Mouse (Mus musculus): ENCODE measurements around the gene Pacrg. TPM values are rescaled to one million over a fixed set of nuclear protein-coding genes. Genes with fewer than 3 reads are reported as not detected.

Gene Pacrg
- polyA plus RNA-seq, 1 experiment from 2014 or later: 1.2 TPM

DNA sequence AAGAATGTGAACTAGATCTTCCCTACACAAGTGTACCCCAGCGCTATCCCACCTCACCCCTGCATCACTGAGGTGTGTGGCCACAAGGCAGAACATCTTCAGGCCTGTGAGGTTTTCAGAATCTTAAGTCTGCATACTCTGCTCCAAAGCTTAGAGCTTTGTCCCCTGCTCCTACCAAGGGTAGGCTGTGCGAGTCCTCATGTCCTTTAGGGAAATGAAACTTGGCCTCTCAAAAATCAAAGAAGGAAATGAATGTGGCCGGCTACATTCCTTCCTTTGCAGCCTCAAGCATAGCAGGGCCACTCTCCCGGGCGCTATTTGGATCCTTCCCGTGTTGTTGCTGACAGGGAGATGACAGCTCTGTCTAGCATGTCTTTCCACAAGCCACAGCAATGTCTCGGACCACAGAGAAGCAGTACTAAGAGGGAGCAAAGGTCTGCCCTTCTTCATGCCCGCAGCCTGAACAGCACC lies 469.4 kb downstream of the Pacrg start:
- Histone ChIP-seq H3K4me2 (ENCODE audit: low read length) (peak overlapping the region; percentile 27; the same call in 1 of the 2 replicates), H3K9ac (ENCODE audit: low read length) (peak overlapping the region; percentile 27; the same call in 1 of the 2 replicates), H3K9me3 (ENCODE audit: control insufficient read depth, low read length) (no peaks in the 10 kb centered on the region), H3K4me1 (ENCODE audit: control insufficient read depth in 2 of 2, insufficient read depth in 2 of 2, low read length in 2 of 2) (peaks cover 57 to 73% of the 10 kb centered on the region in 2 experiments), H3K27ac (replicated peaks in 1 of 2; ENCODE audit: control insufficient read depth in 1 of 2, insufficient read depth in 1 of 2, low read depth in 2 of 2, low read length in 2 of 2) (peak overlapping the region; percentile 72 to 90), H3K27me3 (ENCODE audit: control insufficient read depth, insufficient read depth, low read length) (no peaks in the 10 kb centered on the region), H3K36me3 (ENCODE audit: control insufficient read depth, insufficient read depth, low read length) (no peaks in the 10 kb centered on the region), H3K4me3 (ENCODE audit: control insufficient read depth in 1 of 2, insufficient read depth in 1 of 2, low read depth in 1 of 2, low read length in 2 of 2) (no peak overlapping the region)
- no peak for ATAC-seq (ENCODE audit: insufficient number of reproducible peaks, insufficient read depth, low FRiP score, low read depth)
- 11% methylated on average over 8 of the region's 8 CpGs for WGBS

- no peak overlapping the region for H3K4me3 ChIP-seq (ENCODE audit: control insufficient read depth in 1 of 2, insufficient read depth in 1 of 2, low read depth in 1 of 2, low read length in 2 of 2)
- peak overlapping the region; percentile 27; the same call in 1 of the 2 replicates for H3K4me2 ChIP-seq (ENCODE audit: low read length)
- H3K4me1 ChIP-seq (ENCODE audit: control insufficient read depth in 2 of 2, insufficient read depth in 2 of 2, low read length in 2 of 2): peaks cover 59 to 77% of the 10 kb centered on the region in 2 experiments
- H3K9ac ChIP-seq (ENCODE audit: low read length): peak overlapping the region; percentile 27; the same call in 1 of the 2 replicates
- ATAC-seq (ENCODE audit: insufficient number of reproducible peaks, insufficient read depth, low FRiP score, low read depth): no peak; the same call in 1 of the 2 replicates
- WGBS: 70% methylated on average over 13 of the region's 13 CpGs
- peak overlapping the region; percentile 72 to 90 for H3K27ac ChIP-seq (replicated peaks in 1 of 2; ENCODE audit: control insufficient read depth in 1 of 2, insufficient read depth in 1 of 2, low read depth in 2 of 2, low read length in 2 of 2)
- H3K27me3 ChIP-seq (ENCODE audit: control insufficient read depth, insufficient read depth, low read length): no peaks in the 10 kb centered on the region
- no peaks in the 10 kb centered on the region for H3K9me3 ChIP-seq (ENCODE audit: control insufficient read depth, low read length)
- no peaks in the 10 kb centered on the region for H3K36me3 ChIP-seq (ENCODE audit: control insufficient read depth, insufficient read depth, low read length)
These were observed 470.0 kb downstream of the Pacrg start for GRCm38 (mm10) chr17:10369961-10370659.

DNA sequence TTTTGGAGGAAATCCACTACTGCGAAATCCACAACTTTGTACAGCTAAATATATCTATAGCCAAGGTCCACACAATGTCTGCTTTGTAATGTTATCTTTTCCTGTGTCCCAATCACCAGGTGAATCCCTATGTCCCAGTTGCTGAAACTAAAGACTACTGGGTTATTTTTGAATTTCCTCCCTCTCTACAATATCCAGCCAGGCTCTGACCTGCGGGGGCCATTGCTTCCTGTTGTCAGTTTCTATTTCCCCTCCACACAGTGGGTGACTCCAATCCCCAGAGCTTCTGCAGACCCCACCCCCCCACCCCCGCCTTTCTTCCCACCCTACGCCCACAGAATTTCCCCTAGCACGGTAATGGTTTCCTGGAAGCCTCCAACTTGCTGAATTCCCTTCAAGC lies 473.1 kb downstream of the Pacrg start:
- peak overlapping the region in 1 of 2 experiments; percentile 43; a peak in 1 of 4 replicates for H3K27ac ChIP-seq (replicated peaks in 1 of 2; ENCODE audit: control insufficient read depth in 1 of 2, insufficient read depth in 1 of 2, low read depth in 2 of 2, low read length in 2 of 2)

DNA sequence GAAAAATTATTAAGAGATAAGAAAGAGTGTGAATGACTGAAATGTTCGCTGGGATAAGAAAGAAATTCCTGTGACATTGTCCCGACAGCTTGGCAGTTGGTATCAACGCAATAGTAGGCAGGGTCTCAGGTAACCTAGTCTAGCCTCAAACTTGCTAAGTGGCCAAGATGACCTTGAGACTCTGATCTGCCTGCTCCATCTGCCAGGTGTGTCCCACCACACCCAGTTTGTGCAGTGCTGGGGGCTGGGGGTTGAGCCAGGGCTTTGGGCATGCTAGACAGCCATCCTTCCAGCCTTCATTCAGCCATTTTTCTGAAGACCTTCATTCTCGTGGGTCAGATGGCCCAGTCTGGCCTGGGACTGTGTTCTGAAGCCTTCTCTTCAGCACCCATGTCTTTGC lies 473.5 kb downstream of the Pacrg start:
- ATAC-seq (ENCODE audit: insufficient number of reproducible peaks, insufficient read depth, low FRiP score, low read depth): no peak
- H3K4me2 ChIP-seq (ENCODE audit: low read length): no peak overlapping the region

More for the DNA sequence above, 473.1 kb downstream of the Pacrg start:
- Histone ChIP-seq H3K9me3 (ENCODE audit: control insufficient read depth, low read length) (no peaks in the 10 kb centered on the region), H3K36me3 (ENCODE audit: control insufficient read depth, insufficient read depth, low read length) (no peaks in the 10 kb centered on the region), H3K4me2 (ENCODE audit: low read length) (no peak overlapping the region), H3K9ac (ENCODE audit: low read length) (no peak overlapping the region), H3K4me1 (ENCODE audit: control insufficient read depth in 2 of 2, insufficient read depth in 2 of 2, low read length in 2 of 2) (peaks cover 41 to 54% of the 10 kb centered on the region in 2 experiments), H3K27me3 (ENCODE audit: control insufficient read depth, insufficient read depth, low read length) (no peaks in the 10 kb centered on the region), H3K4me3 (ENCODE audit: control insufficient read depth in 1 of 2, insufficient read depth in 1 of 2, low read depth in 1 of 2, low read length in 2 of 2) (no peak overlapping the region)
- ATAC-seq (ENCODE audit: insufficient number of reproducible peaks, insufficient read depth, low FRiP score, low read depth): no peak
- 77% methylated on average over 5 of the region's 5 CpGs for WGBS

GRCm38 (mm10) chr17:10365501-10366482 lies 474.3 kb downstream of the Pacrg start:
- peaks cover 39 to 53% of the 10 kb centered on the region in 2 experiments for H3K4me1 ChIP-seq (ENCODE audit: control insufficient read depth in 2 of 2, insufficient read depth in 2 of 2, low read length in 2 of 2)
- no peak overlapping the region for H3K9ac ChIP-seq (ENCODE audit: low read length)
- H3K27me3 ChIP-seq (ENCODE audit: control insufficient read depth, insufficient read depth, low read length): no peaks in the 10 kb centered on the region
- no peaks in the 10 kb centered on the region for H3K9me3 ChIP-seq (ENCODE audit: control insufficient read depth, low read length)
- H3K4me3 ChIP-seq (ENCODE audit: control insufficient read depth in 1 of 2, insufficient read depth in 1 of 2, low read depth in 1 of 2, low read length in 2 of 2): no peak overlapping the region
- H3K4me2 ChIP-seq (ENCODE audit: low read length): no peak overlapping the region
- no peaks in the 10 kb centered on the region for H3K36me3 ChIP-seq (ENCODE audit: control insufficient read depth, insufficient read depth, low read length)
- no peak for ATAC-seq (ENCODE audit: insufficient number of reproducible peaks, insufficient read depth, low FRiP score, low read depth)
- 71% methylated on average over 13 of the region's 13 CpGs for WGBS
- H3K27ac ChIP-seq (replicated peaks in 1 of 2; ENCODE audit: control insufficient read depth in 1 of 2, insufficient read depth in 1 of 2, low read depth in 2 of 2, low read length in 2 of 2): peak overlapping the region; percentile 31 to 39; a peak in 3 of 4 replicates

More for the DNA sequence above, 473.5 kb downstream of the Pacrg start:
- WGBS: 69% methylated on average over 4 of the region's 4 CpGs
- Histone ChIP-seq H3K4me1 (ENCODE audit: control insufficient read depth in 2 of 2, insufficient read depth in 2 of 2, low read length in 2 of 2) (peaks cover 41 to 54% of the 10 kb centered on the region in 2 experiments), H3K4me3 (ENCODE audit: control insufficient read depth in 1 of 2, insufficient read depth in 1 of 2, low read depth in 1 of 2, low read length in 2 of 2) (no peak overlapping the region), H3K36me3 (ENCODE audit: control insufficient read depth, insufficient read depth, low read length) (no peaks in the 10 kb centered on the region), H3K27me3 (ENCODE audit: control insufficient read depth, insufficient read depth, low read length) (no peaks in the 10 kb centered on the region), H3K9ac (ENCODE audit: low read length) (no peak overlapping the region), H3K9me3 (ENCODE audit: control insufficient read depth, low read length) (no peaks in the 10 kb centered on the region), H3K27ac (replicated peaks in 1 of 2; ENCODE audit: control insufficient read depth in 1 of 2, insufficient read depth in 1 of 2, low read depth in 2 of 2, low read length in 2 of 2) (peak overlapping the region; percentile 47 to 71)

DNA sequence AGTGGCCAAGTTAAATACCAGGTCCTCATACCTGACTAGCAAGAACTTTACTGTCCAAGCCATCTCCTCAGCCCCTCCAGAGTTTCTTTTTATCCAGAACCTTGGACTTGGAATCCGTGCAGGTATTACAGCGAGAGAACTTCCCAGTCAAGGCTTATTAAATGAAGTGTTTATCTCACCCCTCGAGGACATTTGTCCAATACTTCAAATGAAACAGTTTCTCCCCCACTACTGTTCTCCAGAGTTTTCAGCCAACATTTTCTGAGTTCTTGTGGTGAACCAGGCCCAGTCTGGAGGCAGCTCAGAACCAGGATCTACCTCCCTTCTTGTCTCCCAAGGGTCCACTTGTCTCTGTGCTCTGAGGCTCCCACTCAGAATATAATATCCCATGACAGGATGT lies 477.0 kb downstream of the Pacrg start:
- H3K4me1 ChIP-seq (ENCODE audit: control insufficient read depth in 2 of 2, insufficient read depth in 2 of 2, low read length in 2 of 2): peaks cover 41 to 60% of the 10 kb centered on the region in 2 experiments
- H3K36me3 ChIP-seq (ENCODE audit: control insufficient read depth, insufficient read depth, low read length): no peaks in the 10 kb centered on the region
- H3K27ac ChIP-seq (replicated peaks in 1 of 2; ENCODE audit: control insufficient read depth in 1 of 2, insufficient read depth in 1 of 2, low read depth in 2 of 2, low read length in 2 of 2): no peak overlapping the region; a peak in 1 of 4 replicates
- ATAC-seq (ENCODE audit: insufficient number of reproducible peaks, insufficient read depth, low FRiP score, low read depth): no peak
- H3K9ac ChIP-seq (ENCODE audit: low read length): no peak overlapping the region
- H3K4me2 ChIP-seq (ENCODE audit: low read length): no peak overlapping the region
- 80% methylated on average over 3 of the region's 3 CpGs for WGBS
- H3K9me3 ChIP-seq (ENCODE audit: control insufficient read depth, low read length): no peaks in the 10 kb centered on the region
- no peak overlapping the region for H3K4me3 ChIP-seq (ENCODE audit: control insufficient read depth in 1 of 2, insufficient read depth in 1 of 2, low read depth in 1 of 2, low read length in 2 of 2)
- H3K27me3 ChIP-seq (ENCODE audit: control insufficient read depth, insufficient read depth, low read length): no peaks in the 10 kb centered on the region

DNA sequence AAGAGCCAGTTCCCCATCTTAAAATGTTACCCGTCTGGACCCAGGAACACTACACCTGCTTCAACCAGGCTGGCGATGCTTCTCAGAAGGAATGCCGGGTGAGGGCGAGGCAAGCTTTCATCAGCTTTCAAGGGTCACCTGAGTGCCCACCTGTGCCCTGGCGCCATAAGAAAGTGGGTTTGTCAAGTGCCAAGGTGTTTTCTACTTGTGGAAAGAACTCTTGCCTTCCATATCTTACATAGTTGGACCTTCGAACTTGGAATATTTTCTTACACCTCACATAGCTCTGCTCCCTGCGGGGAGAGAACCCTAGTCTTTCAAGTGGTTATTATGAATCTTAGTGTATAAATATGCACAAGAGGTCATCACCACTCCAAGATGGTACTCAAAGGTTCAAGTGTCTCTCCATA lies 478.2 kb downstream of the Pacrg start:
- Histone ChIP-seq H3K4me1 (ENCODE audit: control insufficient read depth in 2 of 2, insufficient read depth in 2 of 2, low read length in 2 of 2) (peaks cover 43 to 55% of the 10 kb centered on the region in 2 experiments), H3K27me3 (ENCODE audit: control insufficient read depth, insufficient read depth, low read length) (no peaks in the 10 kb centered on the region), H3K9ac (ENCODE audit: low read length) (no peak overlapping the region), H3K9me3 (ENCODE audit: control insufficient read depth, low read length) (no peaks in the 10 kb centered on the region), H3K4me3 (ENCODE audit: control insufficient read depth in 1 of 2, insufficient read depth in 1 of 2, low read depth in 1 of 2, low read length in 2 of 2) (no peak overlapping the region), H3K4me2 (ENCODE audit: low read length) (no peak overlapping the region), H3K27ac (replicated peaks in 1 of 2; ENCODE audit: control insufficient read depth in 1 of 2, insufficient read depth in 1 of 2, low read depth in 2 of 2, low read length in 2 of 2) (peak overlapping the region; percentile 34 to 41; a peak in 3 of 4 replicates), H3K36me3 (ENCODE audit: control insufficient read depth, insufficient read depth, low read length) (no peaks in the 10 kb centered on the region)
- 58% methylated on average over 7 of the region's 7 CpGs for WGBS
- no peak for ATAC-seq (ENCODE audit: insufficient number of reproducible peaks, insufficient read depth, low FRiP score, low read depth)

Measured in heart, embryonic 14.5 days (tissue).